Mouse (Mus musculus): ENCODE measurements at regions not wholly inside any gene's neighbourhood (a gene's known extent, or its start where the extent isn't known, plus 50 kb on each side); places are given as distances from the start of the nearest gene placed in this dataset.

GRCm38 (mm10) chr4:9218380-9218779 is 979.5 kb upstream of the Car8 start:
- no peak for DNase-seq

GRCm38 (mm10) chr4:9208606-9209005 is 969.8 kb upstream of the Car8 start:
- DNase-seq, result no peak

DNA sequence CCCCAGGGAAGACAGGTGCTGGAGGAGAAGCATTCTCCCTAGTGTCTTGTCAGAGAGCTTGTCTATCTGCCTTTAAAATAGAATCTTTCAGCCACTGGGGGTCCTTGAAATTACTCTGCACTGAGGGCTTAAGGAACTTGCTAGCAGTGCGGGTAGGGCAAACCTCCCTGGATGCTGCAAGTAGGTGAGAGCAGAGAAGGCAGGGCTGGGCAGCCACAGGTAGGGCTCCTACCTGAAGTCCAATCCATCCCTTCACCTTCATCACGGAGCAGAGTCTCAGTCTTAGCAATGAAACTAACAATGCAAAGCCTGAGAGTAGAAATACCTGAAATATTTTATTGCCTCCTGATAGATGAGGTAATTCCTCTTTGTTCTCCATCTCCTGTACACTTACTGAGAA is 961.2 kb upstream of the Car8 start:
- DNase-seq, result no peak

DNA sequence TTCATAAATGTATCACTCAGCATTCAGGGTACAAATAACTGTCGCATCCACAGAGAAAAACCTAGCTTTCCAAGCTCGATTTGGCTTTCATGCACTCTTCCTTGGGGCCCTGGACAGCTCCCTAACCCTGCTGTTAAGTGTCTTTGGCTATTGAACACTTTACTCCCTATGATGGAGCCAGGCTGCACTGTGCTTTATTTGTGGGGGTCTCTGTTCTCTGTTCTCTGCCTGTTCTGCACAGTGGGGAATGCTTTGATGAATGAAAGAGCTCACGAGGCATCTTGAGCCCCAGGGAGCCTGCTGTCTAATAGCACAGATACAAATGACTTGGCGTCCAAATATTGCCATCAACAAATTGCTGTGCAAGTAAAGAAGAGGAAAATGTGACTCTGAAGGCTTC is 957.6 kb upstream of the Car8 start:
- no peak for DNase-seq

- no peak for DNase-seq
Measured at GRCm38 (mm10) chr4:9193121-9193520, 954.3 kb upstream of the Car8 start.

GRCm38 (mm10) chr4:9185156-9185875 is 946.5 kb upstream of the Car8 start:
- DNase-seq, result no peak

- peak; percentile 8 for DNase-seq
Measured at GRCm38 (mm10) chr4:9184451-9185121, 945.7 kb upstream of the Car8 start.

DNA sequence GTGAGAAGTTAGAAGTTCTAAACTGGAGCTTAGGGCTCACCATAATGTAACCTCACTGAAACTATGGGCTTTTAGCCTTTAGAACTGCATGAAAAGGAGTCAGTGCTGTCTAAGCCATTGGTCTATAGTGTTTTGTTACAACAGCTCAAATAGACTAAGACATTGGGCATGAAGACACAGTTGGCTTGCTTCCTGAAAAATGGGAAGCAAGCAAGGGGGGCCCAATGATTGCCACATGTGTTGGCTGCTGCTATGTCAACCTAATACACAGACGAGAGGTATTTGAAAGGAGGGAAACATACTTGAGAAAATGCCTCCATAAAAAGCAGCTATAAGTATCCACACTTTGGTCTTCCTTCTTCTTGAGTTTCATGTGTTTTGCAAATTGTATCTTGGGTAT is 935.5 kb upstream of the Car8 start:
- DNase-seq, result no peak

GRCm38 (mm10) chr4:9162374-9162773 is 923.5 kb upstream of the Car8 start:
- DNase-seq, result no peak

DNA sequence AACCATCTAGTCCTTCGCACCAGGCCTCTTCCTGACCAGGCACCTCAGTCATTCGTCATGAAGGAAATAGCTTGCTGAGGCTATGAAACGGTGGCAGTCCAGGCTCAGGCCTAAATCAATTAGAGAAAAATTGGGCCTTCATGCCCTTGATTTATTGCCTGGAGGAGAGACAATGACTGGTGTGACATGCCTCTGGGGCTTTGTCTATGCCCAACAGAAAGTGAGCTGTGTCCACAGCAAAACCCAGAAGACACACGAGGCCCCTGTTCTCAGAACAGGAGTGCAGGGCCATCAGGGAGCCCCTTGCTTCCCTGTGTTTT is 922.9 kb upstream of the Car8 start:
- DNase-seq, result no peak

DNA sequence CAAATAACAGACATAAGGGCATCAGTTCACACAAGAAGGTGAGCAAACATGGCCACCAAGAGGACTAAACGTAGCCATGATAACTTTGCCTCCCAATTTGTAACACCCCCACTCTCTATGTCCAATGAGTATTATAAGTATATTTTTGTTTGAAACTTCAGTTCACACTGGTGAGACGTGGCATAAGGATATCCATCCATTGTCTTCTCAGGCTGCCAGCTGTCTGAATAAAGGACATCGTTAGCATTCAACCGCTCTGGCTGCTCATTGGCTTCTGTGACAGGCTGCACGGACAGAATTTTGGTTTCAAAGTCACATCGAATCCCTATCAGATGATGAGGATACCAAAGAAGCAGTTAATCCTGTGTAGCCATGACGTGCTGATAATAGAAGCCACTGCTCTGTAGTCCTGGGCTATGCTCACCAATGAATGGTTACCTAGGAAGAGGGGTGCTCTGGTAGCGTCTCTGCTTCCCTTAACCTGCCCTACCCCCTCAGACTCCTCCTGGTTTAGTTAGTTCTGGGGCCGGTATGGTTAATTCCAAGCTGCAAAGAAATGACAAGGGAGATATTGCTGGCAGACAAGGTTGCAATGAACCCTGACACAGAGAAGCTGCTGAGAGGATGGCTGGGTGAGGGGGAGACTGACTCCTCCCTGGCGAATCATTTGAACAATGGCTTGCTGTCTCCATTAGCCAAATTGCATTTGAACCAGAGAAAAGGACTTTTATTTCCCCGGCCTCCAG is 922.4 kb upstream of the Car8 start:
- DNase-seq, result no peak

GRCm38 (mm10) chr4:9147732-9148131 is 908.9 kb upstream of the Car8 start:
- DNase-seq, result no peak

- DNase-seq, result no peak
Measured at GRCm38 (mm10) chr4:9144226-9145215, 905.7 kb upstream of the Car8 start.

GRCm38 (mm10) chr4:9143087-9143486 is 904.2 kb upstream of the Car8 start:
- no peak for DNase-seq

GRCm38 (mm10) chr4:9141946-9142683 is 903.3 kb upstream of the Car8 start:
- DNase-seq, result no peak

DNA sequence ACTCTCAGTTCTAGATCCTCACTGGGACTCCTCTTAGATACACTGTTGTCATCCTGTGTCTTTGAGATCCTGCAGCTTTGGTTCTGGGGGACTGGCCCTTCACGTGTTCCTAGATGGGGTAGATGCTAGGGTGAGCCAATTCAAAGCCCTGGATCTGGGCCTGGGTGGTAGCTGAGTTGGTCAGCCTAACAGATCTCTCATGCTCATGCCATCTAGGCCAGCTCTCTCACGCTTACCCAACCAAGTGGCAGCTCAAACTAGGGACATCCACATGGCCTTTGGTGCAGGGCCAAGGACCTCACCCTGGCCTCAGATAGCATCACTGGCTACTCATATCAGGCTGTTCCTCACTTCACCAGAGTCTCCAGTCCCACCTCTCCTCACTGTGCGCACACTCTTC is 901.9 kb upstream of the Car8 start:
- no peak for DNase-seq

GRCm38 (mm10) chr4:9136657-9137056 is 897.8 kb upstream of the Car8 start:
- DNase-seq, result no peak

GRCm38 (mm10) chr4:9136188-9136569 is 897.3 kb upstream of the Car8 start:
- peak; percentile 31 for DNase-seq

- DNase-seq, result peak; percentile 95
Measured at GRCm38 (mm10) chr4:9135481-9136187, 896.8 kb upstream of the Car8 start.

DNA sequence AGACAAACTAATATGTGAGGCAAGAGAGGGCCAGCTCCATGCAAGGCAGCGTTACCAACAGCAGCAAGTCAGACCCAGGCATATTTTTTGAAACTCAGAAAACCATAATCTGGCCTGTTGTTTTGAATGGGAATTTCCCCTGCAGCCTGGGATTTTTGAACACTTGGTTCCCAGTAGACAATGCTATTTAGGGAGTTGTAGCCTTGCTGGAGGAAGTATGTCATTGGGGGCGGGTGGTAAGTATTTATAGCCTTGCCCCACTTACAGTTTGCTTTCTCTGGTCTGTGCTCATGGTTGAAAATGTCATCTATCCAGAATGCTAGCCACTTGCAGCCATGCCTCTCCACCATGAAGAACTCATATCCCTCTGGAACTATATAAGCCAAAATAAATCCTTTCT is 894.9 kb upstream of the Car8 start:
- no peak for DNase-seq

Data from adrenal gland, postnatal 25 days (tissue).